Mouse (Mus musculus): ENCODE measurements around the gene Ptprh.

- no peak for TF ChIP-seq CTCF (conservative IDR thresholded peaks at IDR 0.05 in 1 of 2, IDR thresholded peaks at IDR 0.05 in 1 of 2; ENCODE audit: low read depth in 2 of 2, low read length in 2 of 2)
- no peak for TF ChIP-seq POLR2A (IDR thresholded peaks at IDR 0.05; ENCODE audit: low read depth, low read length)
- no peak for TF ChIP-seq ZC3H11A (IDR thresholded peaks at IDR 0.05; ENCODE audit: low read depth, low read length)
- TF ChIP-seq NRF1 (IDR thresholded peaks at IDR 0.05; ENCODE audit: low read depth, low read length): peak; percentile 77
- no peak for TF ChIP-seq ETS1 (conservative IDR thresholded peaks at IDR 0.05; ENCODE audit: low read depth, low read length)
- no peak for TF ChIP-seq JUND (conservative IDR thresholded peaks at IDR 0.05; ENCODE audit: low read depth, low read length)
These were observed 56.6 kb downstream of the Ptprh start, which contains the start of gene Syt5 for GRCm38 (mm10) chr7:4547221-4547641.
